Mouse (Mus musculus) liver, embryonic 14.5 days (tissue): ENCODE measurements around the gene Gapvd1.

Experiments
- CTCF ChIP-seq: IDR thresholded peaks from 2 replicates; pipeline ENCODE4 v1.5.1; 2016; ENCODE audit warnings: antibody characterized with exemption, low read depth, control low read depth
- EP300 ChIP-seq: IDR thresholded peaks from 2 replicates; pipeline ENCODE4 v1.6.1; 2016; ENCODE audit warnings: antibody characterized with exemption, low read depth

- no peak for TF ChIP-seq CTCF
- no peak for TF ChIP-seq EP300
Measured at GRCm38 (mm10) chr2:34708675-34709074, 46.4 kb downstream of the Gapvd1 start.
